Mouse (Mus musculus) large intestine, adult 2 months (tissue): ENCODE data around the gene Mtfp1. TPM values are rescaled to one million over a fixed set of nuclear protein-coding genes. Genes with fewer than 3 reads are reported as not detected.
"Not testable (repeated sequence)": the region's sequence is repeated elsewhere in the genome, so short reads cannot be mapped to it uniquely, and the experiment has no call there.

Experiments
- DNase-seq: peaks from one replicate; pipeline ENCODE4 v3.0.0-alpha.2; 2012; ENCODE audit warnings: low read depth, low spot score
- WGBS: fragments of 180-500 bp; shearing (Covaris S2); methylation state at CpG from one replicate; pipeline ENCODE4 v1.1.7; 2018; 5-methylcytosine and 5-hydroxymethylcytosine counted together
- polyA plus RNA-seq: library from polyadenylated mRNA; depleted of rRNA; stranded (reverse); fragments of >200 nt; gene quantifications from 2 replicates; pipeline ENCODE4 v1.2.3, GENCODE M21; 2012

The Mtfp1 gene
- polyA plus RNA-seq, 1 experiment = 18.0 TPM

- DNase-seq = no peak
- 41% methylated on average over 11 of the region's 11 CpGs for WGBS
Observed at GRCm38 (mm10) chr11:4116458-4117141, 21.4 kb upstream of the Mtfp1 start.

DNA sequence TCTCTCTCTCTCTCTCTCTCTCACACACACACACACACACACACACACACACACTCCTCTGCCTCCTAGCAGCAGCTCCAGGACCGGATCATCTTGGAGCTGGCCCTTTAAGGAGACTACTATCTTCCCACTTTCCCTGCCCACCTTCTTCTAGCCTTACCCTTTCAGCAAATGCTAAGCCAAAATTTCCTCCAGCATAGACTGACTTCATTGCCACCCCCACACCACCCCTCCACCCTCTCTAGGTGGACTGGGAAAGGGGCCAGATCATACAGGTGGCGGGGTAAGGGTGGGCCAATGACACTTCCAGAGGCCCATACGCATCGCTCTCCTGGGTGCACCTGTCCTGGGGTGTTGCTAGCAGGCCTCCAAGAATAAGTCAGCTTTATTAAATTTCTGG lies 20.2 kb upstream of the Mtfp1 start:
- WGBS = 77% methylated on average over 4 of the region's 4 CpGs
- no peak for DNase-seq

- 82% methylated on average over 6 of the region's 6 CpGs for WGBS
- not testable (repeated sequence) for DNase-seq
Observed at GRCm38 (mm10) chr11:4114541-4114940, 19.3 kb upstream of the Mtfp1 start.

GRCm38 (mm10) chr11:4113970-4114369 lies 18.7 kb upstream of the Mtfp1 start:
- WGBS = 85% methylated on average over 6 of the region's 6 CpGs
- DNase-seq = no peak

DNA sequence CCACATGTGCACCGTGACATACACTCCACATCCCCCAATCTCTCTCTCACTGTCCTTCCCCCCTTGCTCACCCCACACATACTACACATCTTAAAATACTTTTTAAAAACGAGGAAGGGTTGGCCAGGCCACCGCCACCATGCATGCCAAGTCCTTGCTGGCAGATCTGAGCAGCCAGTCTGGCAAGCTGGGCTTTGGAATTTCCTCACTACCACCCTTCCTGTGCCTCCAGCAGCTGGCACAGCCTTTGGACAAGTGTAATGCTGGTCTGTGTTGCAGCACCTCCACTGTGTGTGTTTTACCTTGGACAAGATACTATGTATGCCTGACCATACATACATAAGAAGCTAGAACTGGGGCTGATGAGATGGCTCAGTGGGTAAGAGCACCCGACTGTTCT lies 18.3 kb upstream of the Mtfp1 start:
- WGBS = 79% methylated on average over 4 of the region's 4 CpGs
- DNase-seq = no peak

DNA sequence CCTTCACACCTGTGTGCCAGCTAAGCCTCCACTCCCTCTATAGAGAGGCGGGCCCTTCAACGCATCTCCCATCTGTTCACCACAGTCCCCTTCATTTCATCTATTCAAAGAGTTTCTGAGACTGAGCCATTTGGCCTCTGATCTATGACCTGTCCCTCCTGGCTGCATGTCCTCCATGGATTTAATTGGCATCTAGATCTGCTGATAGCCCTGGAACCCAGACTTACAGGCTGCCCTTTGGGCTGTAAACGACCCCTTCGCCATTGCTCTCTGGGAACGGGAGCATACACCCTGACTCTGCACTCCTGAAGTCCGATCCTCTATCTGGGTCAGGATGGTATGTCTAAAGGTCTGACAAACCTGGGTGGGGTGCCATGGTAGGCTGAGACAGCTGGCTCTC lies 17.6 kb upstream of the Mtfp1 start:
- no peak for DNase-seq
- 74% methylated on average over 6 of the region's 6 CpGs for whole genome bisulfite sequencing

GRCm38 (mm10) chr11:4112033-4112432 lies 16.8 kb upstream of the Mtfp1 start:
- DNase-seq = no peak
- WGBS = 92% methylated on average over 4 of the region's 4 CpGs

- no peak for DNase-seq
- WGBS = 80% methylated on average over 7 of the region's 7 CpGs
Observed at GRCm38 (mm10) chr11:4108691-4109090, 13.4 kb upstream of the Mtfp1 start.

DNA sequence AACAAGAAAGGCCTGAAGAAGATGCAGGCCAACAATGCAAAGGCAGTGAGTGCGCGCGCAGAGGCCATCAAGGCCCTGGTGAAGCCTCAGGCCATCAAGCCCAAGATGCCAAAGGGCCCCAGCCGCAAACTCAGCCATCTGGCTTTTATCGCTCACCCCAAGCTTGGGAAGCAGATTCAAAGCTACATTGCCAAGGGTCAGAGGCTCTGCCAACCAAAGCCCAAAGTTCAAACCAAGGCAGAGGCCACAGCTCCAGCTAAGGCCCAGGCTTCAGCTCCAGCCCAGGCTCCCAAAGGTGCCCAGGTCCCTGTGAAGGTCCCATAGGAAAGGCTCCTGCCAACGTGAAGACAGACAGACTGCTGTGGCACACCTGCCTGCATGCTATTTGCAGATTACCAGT lies 12.7 kb upstream of the Mtfp1 start:
- DNase-seq = not testable (repeated sequence)
- WGBS = 87% methylated on average over 6 of the region's 6 CpGs

DNA sequence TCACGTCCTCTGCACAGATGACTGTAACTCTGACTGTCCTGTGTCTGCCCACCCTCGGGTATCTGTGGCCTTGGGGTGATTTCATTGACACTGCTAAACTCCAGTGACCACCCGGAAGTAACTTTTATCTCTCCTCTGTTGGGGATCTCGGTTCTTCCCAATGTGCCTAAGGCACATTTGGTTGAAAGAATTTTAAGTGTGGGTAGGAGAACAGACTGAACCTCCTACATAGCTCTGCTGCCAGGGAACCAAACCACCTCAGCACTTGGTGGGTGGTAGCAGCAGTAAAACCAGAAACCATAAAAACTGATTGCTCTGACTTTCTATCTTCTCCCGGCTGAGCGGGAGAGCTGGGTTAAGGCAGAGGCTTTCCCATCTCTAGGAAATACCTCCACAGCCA lies 10.2 kb upstream of the Mtfp1 start:
- no peak for DNase-seq
- 39% methylated on average over 6 of the region's 6 CpGs for WGBS

GRCm38 (mm10) chr11:4104989-4105388 lies 9.7 kb upstream of the Mtfp1 start:
- 87% methylated on average over 5 of the region's 5 CpGs for WGBS
- no peak for DNase-seq

- DNase-seq = no peak
- 71% methylated on average over 14 of the region's 14 CpGs for WGBS
Observed at GRCm38 (mm10) chr11:4103522-4103921, 8.3 kb upstream of the Mtfp1 start.

DNA sequence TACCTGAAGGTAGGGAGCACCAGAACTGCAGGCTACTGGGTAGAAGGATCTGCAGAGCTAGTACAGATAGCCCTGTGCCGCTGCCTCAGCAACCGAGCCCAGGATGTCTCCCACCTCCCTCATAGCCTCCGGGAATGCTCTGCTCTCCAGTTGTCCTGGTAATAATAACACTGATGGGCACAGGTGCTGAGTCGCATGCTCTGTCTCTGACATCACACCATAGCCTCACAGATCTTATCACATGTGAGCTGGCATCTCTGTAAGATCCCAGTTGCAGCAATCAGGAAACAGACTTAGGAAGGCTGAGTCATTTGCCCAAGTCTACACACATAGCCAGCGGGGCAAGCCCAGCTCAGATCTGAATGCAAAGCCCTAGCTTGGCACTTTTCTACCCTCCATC lies 6.6 kb upstream of the Mtfp1 start:
- DNase-seq = no peak
- 71% methylated on average over 5 of the region's 5 CpGs for WGBS

- 78% methylated on average over 3 of the region's 3 CpGs for WGBS
Observed at GRCm38 (mm10) chr11:4099447-4099846, 4.2 kb upstream of the Mtfp1 start.

DNA sequence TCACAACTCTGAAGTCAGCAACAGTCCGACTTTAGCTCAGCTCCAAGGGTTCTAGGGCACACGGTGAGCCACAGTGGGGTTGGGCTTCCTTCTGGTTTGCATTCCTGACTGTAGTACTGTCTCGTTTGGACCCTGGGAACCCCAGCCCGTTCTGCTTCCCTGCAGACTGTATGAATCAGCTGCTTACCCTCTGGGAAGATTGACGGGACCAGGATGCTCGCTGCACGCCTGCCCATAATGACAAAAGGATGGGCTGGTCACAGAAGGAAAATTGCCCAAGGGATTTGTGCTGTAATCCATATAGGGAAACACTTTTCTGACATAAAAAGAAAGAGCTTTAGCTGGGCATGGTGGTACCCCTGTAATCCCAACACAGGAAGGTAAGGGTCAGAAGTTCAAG lies 3.6 kb upstream of the Mtfp1 start:
- 74% methylated on average over 7 of the region's 7 CpGs for WGBS
- DNase-seq = no peak

More at GRCm38 (mm10) chr11:4099447-4099846, 4.2 kb upstream of the Mtfp1 start:
- no peak for DNase-seq

DNA sequence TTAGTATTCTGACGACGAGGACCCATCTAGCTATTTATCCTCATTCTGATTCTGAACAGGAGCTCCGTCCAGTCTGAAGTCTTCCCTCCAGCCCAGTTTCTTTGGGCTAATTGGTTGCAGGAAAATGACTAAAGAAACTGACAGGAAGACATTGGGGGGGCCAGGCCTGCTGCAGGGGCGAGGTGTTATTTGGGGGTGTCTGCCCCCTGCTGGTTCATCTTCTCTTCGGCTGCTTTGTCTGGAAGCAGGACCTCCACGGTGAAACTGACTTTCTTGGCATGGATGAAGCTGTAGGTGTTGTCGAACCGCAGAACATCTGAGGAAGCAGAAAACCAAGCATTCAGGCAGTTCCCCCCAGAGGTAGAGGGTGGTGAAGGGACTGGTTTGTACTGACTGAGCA lies 2.9 kb upstream of the Mtfp1 start:
- DNase-seq = no peak
- 68% methylated on average over 8 of the region's 8 CpGs for WGBS

GRCm38 (mm10) chr11:4097091-4097621 lies 1.9 kb upstream of the Mtfp1 start:
- 22% methylated on average over 10 of the region's 10 CpGs for WGBS

DNA sequence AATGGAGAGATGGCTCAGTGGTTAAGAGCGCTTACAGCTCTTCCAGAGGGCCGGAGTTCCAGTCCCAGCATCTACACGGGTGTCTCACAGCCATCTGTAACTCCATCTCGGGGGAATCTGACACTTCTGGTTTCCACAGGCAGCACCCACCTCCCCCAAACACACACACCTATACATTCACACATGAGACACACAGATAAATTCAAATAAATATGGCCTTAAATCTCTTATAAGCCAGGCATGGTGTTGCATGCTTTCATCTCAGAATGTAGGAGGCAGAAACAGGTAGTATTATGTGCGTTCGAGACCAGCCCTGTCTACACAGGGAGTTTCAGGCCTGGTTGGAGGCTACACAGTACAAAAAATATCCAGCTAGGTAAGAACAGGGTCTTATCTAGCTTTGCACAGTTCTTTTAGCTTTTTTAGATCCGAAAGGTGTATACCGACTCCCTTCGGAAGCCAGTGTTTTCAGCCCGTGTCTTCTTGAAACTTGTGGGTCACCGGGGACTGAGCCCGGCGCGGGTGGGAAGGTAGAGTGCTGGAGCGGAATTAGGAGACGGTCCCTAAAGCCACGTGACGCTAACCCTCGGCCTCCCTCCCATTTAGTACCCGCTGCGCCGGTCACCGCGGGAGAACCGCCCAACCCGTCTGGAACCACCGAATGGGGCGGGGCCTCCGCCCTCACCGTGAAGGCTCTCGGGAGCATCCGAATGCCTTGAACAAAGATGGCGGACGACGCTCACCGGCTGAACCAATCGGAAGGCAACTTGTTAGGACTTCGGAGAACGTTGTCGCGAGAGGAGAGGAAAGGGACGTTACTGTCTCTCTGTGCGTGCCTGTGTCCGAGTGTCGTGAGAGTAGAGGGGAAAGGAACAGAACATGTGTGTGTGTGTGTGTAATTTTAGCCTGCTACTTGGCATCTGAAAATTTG lies 1.1 kb upstream of the Mtfp1 start:
- WGBS = 2% methylated on average over 45 of the region's 45 CpGs
- DNase-seq = peak; percentile 97

More at GRCm38 (mm10) chr11:4097091-4097621, 1.9 kb upstream of the Mtfp1 start:
- no peak for DNase-seq

DNA sequence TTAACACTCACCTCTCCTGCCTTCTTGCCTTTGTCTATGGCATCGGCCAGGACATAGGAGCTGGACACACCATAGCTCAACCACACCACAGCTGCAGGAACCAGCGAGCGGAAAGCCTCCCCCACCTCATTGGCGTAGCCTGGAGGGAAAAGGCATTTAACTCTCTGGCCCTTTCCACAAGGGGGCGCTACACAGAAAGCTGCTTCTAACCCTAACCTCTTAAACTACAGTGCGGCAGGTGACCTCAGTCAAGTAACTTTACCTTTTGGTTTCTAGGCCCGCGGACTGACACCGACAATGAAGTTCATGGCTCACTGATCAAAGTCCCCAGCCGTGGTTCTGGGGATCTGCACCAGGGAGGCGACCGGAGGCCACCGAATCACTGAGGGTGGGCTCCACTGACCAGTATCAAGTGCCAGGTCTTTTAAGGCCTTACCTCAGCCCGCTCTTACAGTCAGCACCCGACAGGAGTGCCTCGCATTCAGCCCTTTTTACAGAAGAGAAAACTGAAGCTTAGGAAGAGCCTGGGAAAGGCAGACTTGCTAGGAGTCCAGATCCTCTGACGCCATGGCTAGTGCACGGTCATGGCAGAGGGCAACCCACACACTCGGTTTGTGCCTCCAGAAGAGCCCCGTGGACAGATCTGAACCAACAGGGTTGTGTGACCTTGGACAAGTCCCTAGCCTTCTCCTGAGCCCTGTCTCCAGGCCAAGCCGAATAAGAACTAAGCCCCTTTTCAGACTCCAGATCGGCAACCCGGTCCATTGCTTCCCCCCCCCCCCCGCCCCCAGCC lies 671 bp downstream of the Mtfp1 start:
- peak; percentile 86 for DNase-seq
- WGBS = 5% methylated on average over 24 of the region's 24 CpGs
